Mouse (Mus musculus) myocyte (in vitro differentiated cells): ENCODE results near the gene Ank3. TPM values are rescaled to one million over a fixed set of nuclear protein-coding genes. Genes with fewer than 3 reads are reported as not detected.

Source experiments
- H3K27me3 ChIP-seq: one replicate; pipeline ENCODE4 v1.6.1; 2011; ENCODE audit not compliant: control insufficient read depth, insufficient read depth, insufficient read length
- H3K36me3 ChIP-seq: one replicate; pipeline ENCODE4 v1.6.1; 2011; ENCODE audit not compliant: control insufficient read depth, insufficient read depth
- H3K4me2 ChIP-seq: one replicate; pipeline ENCODE4 v1.6.1; 2011; ENCODE audit warnings: low read depth, control low read depth
- H3K4me3 ChIP-seq: one replicate; pipeline ENCODE4 v1.5.1; 2011; ENCODE audit warnings: mild to moderate bottlenecking, control low read depth, moderate library complexity
- H3K79me2 ChIP-seq: one replicate; pipeline ENCODE4 v1.6.1; 2011; ENCODE audit not compliant: control insufficient read depth, insufficient read depth
- H3ac ChIP-seq: one replicate; pipeline ENCODE4 v1.6.1; 2011; ENCODE audit not compliant: control insufficient read depth, insufficient read length
- CEBPB ChIP-seq: IDR thresholded peaks from 2 replicates; pipeline ENCODE4 v1.6.1; 2011; ENCODE audit warnings: mild to moderate bottlenecking, moderate library complexity; ENCODE audit not compliant: poor library complexity, insufficient read depth, severe bottlenecking
- E2F4 ChIP-seq: IDR thresholded peaks from one replicate; pipeline ENCODE4 v1.6.1; 2011; ENCODE audit warnings: mild to moderate bottlenecking, control low read depth, moderate library complexity; ENCODE audit not compliant: insufficient read depth
- MAX ChIP-seq: IDR thresholded peaks from one replicate; pipeline ENCODE4 v1.6.1; 2011; ENCODE audit warnings: low read depth, mild to moderate bottlenecking, control low read depth
- MYOD1 ChIP-seq, 3 experiments: IDR thresholded peaks; one replicate each; pipeline ENCODE4 v1.6.1; 2011; ENCODE audit warnings: control low read depth in 2 of 3, low read depth in 2 of 3, mild to moderate bottlenecking in 2 of 3, moderate library complexity in 1 of 3; ENCODE audit not compliant: insufficient read length in 2 of 3, control insufficient read depth in 1 of 3
- MYOG ChIP-seq, 3 experiments: IDR thresholded peaks; one replicate each; pipeline ENCODE4 v1.6.1; 2011; ENCODE audit warnings: control low read depth in 2 of 3, low read depth in 2 of 3, mild to moderate bottlenecking in 2 of 3; ENCODE audit not compliant: insufficient read length in 2 of 3, control insufficient read depth in 1 of 3, insufficient read depth in 1 of 3
- POLR2A ChIP-seq: IDR thresholded peaks from one replicate; pipeline ENCODE4 v1.6.1; 2011; ENCODE audit warnings: low read depth, mild to moderate bottlenecking, control low read depth, moderate library complexity; ENCODE audit not compliant: insufficient read length
- POLR2AphosphoS2 ChIP-seq: IDR thresholded peaks from one replicate; pipeline ENCODE4 v1.6.1; 2011; ENCODE audit warnings: low read depth, control low read depth; ENCODE audit not compliant: insufficient read length
- REST ChIP-seq: IDR thresholded peaks from one replicate; pipeline ENCODE4 v1.6.1; 2011; ENCODE audit warnings: mild to moderate bottlenecking, control low read depth, moderate library complexity; ENCODE audit not compliant: insufficient read depth, insufficient read length
- SRF ChIP-seq: IDR thresholded peaks from one replicate; pipeline ENCODE4 v1.6.1; 2011; ENCODE audit warnings: low read depth; ENCODE audit not compliant: control insufficient read depth, insufficient read length
- TCF12 ChIP-seq: IDR thresholded peaks from one replicate; pipeline ENCODE4 v1.6.1; 2011; ENCODE audit warnings: mild to moderate bottlenecking, control low read depth; ENCODE audit not compliant: poor library complexity, insufficient read depth, severe bottlenecking
- TCF3 ChIP-seq: IDR thresholded peaks from one replicate; pipeline ENCODE4 v1.6.1; 2011; ENCODE audit warnings: low read depth, control low read depth; ENCODE audit not compliant: insufficient read length
- USF1 ChIP-seq: IDR thresholded peaks from one replicate; pipeline ENCODE4 v1.6.1; 2011; ENCODE audit warnings: low read depth, mild to moderate bottlenecking, control low read depth, moderate library complexity
- polyA plus RNA-seq: library from polyadenylated mRNA; unstranded; fragments of >200 nt; fragmentation: generic; extraction: Trizol; gene quantifications from one replicate; pipeline ENCODE4 v1.2.1, GENCODE M21; 2012; ENCODE audit warnings: missing spikeins

The Ank3 gene
- polyA plus RNA-seq, 1 experiment, result 5.5 TPM

- Histone ChIP-seq H3K4me2 (no peak overlapping the region), H3K4me3 (no peak overlapping the region), H3ac (no peak overlapping the region), H3K79me2 (no peaks in the 10 kb centered on the region), H3K27me3 (no peaks in the 10 kb centered on the region), H3K36me3 (no peaks in the 10 kb centered on the region)
- no peak for TF ChIP-seq CEBPB
- TF ChIP-seq MAX, result no peak
- no peak for TF ChIP-seq REST
- no peak for TF ChIP-seq SRF
- no peak for TF ChIP-seq TCF12
- no peak for TF ChIP-seq POLR2AphosphoS2
- TF ChIP-seq USF1, result no peak
- TF ChIP-seq E2F4, result no peak
- TF ChIP-seq POLR2A, result no peak
These were observed 133.0 kb downstream of the Ank3 start for GRCm38 (mm10) chr10:69531569-69531968.

GRCm38 (mm10) chr10:69532169-69532730 is 133.7 kb downstream of the Ank3 start:
- no peaks in the 10 kb centered on the region for H3K27me3 ChIP-seq
- TF ChIP-seq MAX (no peak), SRF (no peak), E2F4 (no peak), CEBPB (no peak), TCF3 (no peak), USF1 (no peak), TCF12 (no peak), POLR2AphosphoS2 (no peak), REST (no peak), POLR2A (no peak), MYOD1 (IDR thresholded peaks at IDR 0.05; ENCODE audit: control insufficient read depth in 1 of 3, insufficient read length in 2 of 3, low read depth in 2 of 3) (no peak), MYOG (IDR thresholded peaks at IDR 0.05; ENCODE audit: control insufficient read depth in 1 of 3, insufficient read depth in 1 of 3, insufficient read length in 2 of 3, low read depth in 2 of 3) (no peak)
- H3K4me2 ChIP-seq, result no peak overlapping the region
- no peaks in the 10 kb centered on the region for H3K36me3 ChIP-seq
- H3K79me2 ChIP-seq, result no peaks in the 10 kb centered on the region
- no peak overlapping the region for H3ac ChIP-seq
- no peak overlapping the region for H3K4me3 ChIP-seq

- H3ac ChIP-seq, result no peak overlapping the region
These were observed 135.2 kb downstream of the Ank3 start for GRCm38 (mm10) chr10:69533505-69534388.

GRCm38 (mm10) chr10:69534716-69535115 is 136.1 kb downstream of the Ank3 start:
- Histone ChIP-seq H3K36me3 (no peaks in the 10 kb centered on the region), H3K79me2 (no peaks in the 10 kb centered on the region), H3K4me2 (peak overlapping the region; percentile 56), H3ac (no peak overlapping the region), H3K27me3 (no peaks in the 10 kb centered on the region), H3K4me3 (peak overlapping the region; percentile 31)
- TF ChIP-seq REST, result no peak
- TF ChIP-seq MYOD1 (IDR thresholded peaks at IDR 0.05; ENCODE audit: control insufficient read depth in 1 of 3, insufficient read length in 2 of 3, low read depth in 2 of 3), result no peak
- TF ChIP-seq TCF12, result no peak

More at GRCm38 (mm10) chr10:69533505-69534388, 135.2 kb downstream of the Ank3 start:
- Histone ChIP-seq H3K36me3 (no peaks in the 10 kb centered on the region), H3K4me2 (peak overlapping the region; percentile 56), H3K27me3 (no peaks in the 10 kb centered on the region), H3K79me2 (no peaks in the 10 kb centered on the region), H3K4me3 (peak overlapping the region; percentile 31)
- TF ChIP-seq CEBPB (no peak), POLR2AphosphoS2 (no peak), POLR2A (no peak), SRF (no peak), MAX (no peak), E2F4 (no peak), TCF3 (no peak), MYOG (IDR thresholded peaks at IDR 0.05; ENCODE audit: control insufficient read depth in 1 of 3, insufficient read depth in 1 of 3, insufficient read length in 2 of 3, low read depth in 2 of 3) (no peak), TCF12 (no peak), REST (no peak), MYOD1 (IDR thresholded peaks at IDR 0.05; ENCODE audit: control insufficient read depth in 1 of 3, insufficient read length in 2 of 3, low read depth in 2 of 3) (no peak), USF1 (no peak)
